Mouse (Mus musculus) frontal cortex, adult 2 months (tissue): Measurements from ENCODE around the gene Srd5a1. TPM values are rescaled to one million over a fixed set of nuclear protein-coding genes. Genes with fewer than 3 reads are reported as not detected.

Experiments
- DNase-seq, 2 experiments: peaks; one replicate each; pipeline ENCODE4 v3.0.0; 2022; ENCODE audit warnings: low spot score in 1 of 2; ENCODE audit errors: extremely low spot score in 1 of 2
- polyA plus RNA-seq: library from polyadenylated mRNA; depleted of rRNA; stranded (reverse); fragments of >200 nt; gene quantifications from 2 replicates; pipeline ENCODE4 v1.2.3, GENCODE M21; 2012

The Srd5a1 gene
- polyA plus RNA-seq, 1 experiment: 11.9 TPM

DNA sequence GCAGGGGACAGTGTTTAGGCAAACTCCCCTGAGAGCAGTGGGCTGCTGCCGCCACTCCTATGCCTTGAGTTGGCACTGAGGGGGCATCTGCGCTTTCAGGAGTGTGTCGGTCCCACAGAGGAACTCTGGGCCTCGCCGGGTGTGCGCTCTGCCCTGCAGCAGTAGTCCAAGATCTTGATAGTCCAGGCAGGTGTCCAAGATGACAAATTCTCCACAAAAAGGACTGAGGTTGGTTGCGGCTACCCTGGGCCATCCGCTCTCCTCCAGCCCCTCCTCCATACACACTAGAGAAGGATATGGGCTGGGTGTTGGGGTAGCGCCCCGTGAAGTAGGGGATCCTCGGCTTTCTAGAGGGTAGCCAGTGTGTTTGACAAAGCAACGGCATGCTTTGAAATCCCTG is 67.6 kb downstream of the Srd5a1 start:
- no peak for DNase-seq

DNA sequence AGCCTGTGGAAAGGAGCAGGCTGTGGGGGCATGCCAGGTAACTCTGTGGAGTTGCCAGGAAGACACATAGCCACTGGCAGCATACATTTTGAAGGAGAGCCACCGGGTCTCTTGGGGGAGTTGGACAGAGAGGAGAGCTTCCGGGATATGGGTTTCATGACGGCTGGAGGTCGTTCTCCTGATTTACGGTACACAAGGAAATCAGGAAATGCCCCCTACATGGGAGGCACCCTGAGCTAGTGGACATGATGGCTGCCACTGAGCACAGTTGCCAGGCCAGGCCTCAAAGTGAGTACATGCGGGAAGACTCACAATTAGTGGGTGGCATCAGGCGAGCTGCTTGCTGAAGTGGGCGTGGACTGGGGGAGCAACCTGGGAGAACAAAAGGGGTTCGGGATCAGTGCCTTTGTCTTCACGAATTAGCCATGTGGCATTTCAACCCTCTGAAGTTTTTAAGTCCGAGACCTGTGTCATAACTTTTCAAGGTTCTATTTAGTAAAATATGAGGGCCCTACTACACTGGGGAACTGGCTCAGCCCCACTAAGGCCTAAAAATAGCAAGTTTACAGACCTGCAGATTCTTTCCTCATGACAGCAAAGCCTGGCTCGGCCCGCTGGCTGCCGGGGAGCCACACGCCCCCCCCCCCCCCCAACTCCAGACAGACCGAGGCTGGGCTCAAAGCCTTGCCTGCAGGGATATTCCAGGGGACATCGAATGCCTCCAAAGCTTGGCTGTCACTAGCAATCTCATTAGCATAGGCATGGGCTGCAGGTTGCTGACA is 68.5 kb downstream of the Srd5a1 start:
- DNase-seq: no peak

DNA sequence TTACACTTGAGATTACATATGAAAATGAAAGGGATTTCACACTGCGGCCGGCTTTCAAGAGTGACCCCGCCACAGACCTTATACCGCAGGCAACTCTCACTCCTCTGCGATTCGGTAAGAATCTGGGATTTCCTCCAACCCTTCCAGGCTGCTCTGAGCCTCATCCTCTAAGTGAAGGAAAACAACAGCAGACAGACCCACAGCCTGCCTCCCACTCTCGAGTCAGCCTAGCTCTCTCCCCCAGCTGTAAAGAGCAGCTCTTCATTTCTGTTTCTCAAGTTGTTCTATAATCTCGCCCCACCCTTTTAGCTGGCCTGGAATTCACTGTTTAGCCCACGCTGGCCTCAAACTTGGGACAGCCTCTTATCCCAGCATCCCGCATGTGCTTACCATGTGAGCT is 69.5 kb downstream of the Srd5a1 start:
- DNase-seq: peak; percentile 72 to 75

DNA sequence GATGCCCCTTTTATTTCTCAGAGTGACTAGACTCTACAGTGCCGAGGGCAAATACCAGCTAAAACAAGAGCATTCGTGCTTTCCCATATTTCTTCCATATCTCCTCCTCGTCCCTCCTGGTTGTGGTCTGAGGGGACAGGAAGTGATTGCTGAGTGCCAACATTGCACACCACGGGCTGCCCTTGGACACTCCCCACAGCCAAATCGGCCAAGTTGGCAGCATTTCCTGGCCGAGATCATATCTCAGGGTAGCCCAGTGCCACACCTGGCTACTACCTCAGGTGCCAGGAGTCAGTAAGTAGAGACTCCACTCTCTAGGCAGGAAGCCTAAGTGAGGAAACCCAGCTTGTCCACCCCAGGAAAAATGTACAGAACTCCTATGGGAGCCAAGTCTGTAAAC is 70.0 kb downstream of the Srd5a1 start:
- DNase-seq: no peak

DNA sequence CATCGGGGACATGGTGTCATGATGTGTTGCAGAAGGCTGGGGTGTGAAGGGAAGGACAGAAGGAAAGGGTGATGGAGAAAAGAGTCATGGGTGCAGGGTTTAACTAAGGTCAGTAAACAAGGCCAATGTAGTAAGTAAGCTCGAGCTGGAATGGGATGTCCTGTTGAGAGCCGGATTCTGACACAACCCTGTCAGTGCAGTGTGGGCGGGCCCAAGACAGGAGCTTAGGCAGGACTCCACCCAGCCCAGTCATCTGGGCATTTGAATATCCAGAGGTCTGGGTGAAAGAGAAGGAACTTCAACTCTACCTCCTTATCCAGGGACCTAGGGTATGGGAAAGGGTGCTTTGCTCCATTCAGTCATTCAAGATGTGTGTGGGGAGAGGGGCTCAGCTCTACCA is 72.9 kb downstream of the Srd5a1 start:
- DNase-seq: no peak

DNA sequence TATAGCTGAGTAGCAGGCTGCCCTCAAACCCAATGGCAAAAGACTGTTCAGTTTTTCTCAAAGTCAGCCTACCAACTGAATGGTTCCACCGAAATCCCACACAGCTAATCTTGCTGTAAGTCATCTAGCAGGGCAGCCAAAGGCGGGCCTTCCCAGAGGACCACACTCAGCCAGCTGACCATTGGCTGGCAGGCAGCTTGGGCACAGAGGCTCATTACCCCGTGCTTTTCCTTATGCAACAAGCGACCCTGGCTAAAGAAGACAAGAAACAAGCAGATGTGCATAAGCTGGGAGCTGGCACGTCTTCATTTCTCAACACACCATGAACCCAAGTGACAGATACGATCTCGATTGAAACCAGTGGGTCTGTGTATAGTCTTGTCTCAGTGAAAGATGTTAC is 73.9 kb downstream of the Srd5a1 start:
- DNase-seq: no peak

DNA sequence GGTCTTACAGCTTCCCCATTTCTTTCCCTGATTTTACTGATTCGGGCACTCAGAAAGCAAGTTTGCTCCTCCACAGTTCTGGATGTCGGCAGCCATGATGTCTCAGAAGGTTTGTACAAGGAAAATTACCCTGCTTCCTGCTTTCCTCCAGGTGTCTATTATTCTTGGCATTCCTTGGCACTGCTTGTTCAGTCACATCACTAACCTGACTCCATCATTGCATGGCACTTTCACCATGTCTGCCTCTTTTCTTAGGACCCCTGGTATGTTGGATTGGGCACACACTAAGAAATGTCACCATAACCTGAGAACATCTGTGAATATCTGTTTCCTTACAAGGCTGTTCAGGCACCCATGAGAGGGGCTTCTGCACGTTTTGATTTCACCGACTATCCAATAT is 75.2 kb downstream of the Srd5a1 start:
- no peak for DNase-seq

DNA sequence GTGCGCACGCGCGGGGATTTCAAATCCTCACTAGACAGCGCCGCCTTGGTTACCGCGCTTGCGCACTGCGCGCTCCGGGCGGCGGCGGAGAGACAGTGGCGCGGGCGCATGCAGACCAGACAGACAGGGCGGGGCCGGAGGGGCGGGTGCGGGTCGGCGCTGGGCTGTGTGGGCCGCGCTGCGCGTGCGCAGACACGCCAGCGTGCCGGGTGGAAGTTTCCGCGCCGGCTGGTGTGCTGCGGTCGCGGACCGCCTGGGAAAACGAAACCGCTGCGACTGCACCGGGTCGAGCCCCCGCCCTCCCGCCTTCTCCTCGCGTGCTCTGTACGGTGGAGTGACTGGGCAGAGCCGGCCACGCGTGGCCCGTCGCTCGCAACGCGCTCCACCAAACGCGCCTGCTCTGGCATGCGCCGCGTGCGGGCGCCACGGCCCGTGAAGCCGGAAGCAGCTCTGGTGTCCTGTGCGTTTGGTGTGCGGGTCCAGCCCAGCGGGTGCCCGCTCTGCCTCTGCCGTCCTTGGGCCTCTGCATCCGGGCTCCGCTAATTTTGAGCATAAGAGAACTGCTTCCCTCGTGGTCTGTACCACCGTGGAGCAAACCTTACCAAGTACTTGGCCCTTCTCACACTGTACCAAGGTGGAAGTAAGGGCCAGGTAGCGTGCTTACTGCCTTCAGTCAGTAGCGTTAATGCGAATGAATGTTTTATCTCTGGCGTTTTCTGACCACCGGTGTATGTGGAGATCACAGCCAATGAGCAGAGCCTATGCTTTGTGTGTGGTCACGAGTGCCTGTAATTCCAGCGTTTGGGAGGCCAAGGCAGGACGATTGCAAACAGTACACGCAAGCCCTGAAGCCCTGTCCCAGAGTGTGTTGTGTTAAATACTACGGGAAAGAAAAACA is 76.3 kb downstream of the Srd5a1 start:
- DNase-seq: peak; percentile 92 to 97

DNA sequence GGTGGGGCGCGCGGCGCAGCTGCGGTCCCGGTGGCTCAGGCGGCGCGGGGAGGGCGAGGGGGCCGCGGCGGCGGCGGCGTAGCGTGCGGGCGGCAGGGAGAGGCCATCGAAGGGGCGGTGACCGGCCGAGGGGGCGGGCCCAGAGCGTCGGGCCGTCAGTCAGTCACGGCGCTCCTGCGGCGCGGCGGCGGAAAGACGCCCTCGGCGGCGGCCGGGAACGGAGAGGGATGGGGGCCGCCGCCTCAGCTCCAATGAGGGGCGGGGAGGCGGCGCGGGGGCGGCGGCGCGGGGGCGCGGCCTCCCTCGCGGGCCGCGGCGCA is 76.9 kb downstream of the Srd5a1 start, which contains the start of gene Tent4a:
Gene Tent4a, minus strand, starts transcription at position 284 of the 320 bp plus-strand sequence.
- peak in 1 of 2 experiments; percentile 50 for DNase-seq

DNA sequence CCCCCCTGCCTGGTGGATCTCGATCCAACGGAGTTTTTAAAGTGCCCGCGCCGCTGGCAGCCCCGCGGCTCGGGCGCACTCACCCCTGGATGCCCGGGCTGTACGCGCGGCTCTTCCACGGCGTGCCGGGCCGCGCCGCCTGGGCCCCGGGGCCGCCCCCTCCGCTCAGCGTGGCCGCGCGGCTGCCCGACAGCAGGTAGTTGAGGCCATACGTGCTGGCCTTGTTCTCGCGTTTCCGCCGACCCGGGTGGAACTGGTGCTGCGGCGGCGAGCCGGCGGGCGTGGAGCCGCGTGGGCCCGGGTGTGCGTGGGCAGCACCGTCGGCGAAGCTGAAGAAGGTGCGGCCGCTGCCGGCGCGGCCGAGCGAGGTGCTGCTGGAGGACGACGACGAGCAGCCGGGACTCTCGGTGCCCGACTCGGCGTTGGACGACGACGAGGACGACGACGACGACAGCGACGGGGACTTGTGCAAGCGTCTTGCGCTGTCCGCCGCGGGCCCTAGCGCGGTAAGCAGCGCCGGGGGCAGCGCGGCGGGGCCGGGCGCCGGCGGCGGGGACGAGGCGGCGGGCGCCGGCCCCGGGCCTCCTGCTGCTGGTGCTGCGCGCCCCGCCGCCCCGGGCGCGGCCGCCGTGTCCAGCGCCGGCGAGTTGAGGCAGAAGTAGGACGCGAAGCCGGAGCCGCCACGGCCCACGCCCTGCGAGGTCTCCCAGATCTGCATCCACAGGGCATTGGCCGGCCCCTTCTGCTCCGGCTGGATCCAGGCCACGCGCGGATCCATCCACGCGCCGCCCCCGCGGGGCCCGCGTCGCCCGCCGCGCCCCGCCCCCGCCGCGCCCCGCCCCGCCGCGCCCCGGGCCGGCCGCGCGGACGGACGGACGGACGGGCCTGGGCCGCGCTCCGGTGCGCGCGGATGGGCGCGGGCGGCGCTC is 77.6 kb downstream of the Srd5a1 start, which contains the start of gene Nsun2:
Gene Nsun2, plus strand, starts transcription at position 342 of the 929 bp plus-strand sequence.
- no peak for DNase-seq

DNA sequence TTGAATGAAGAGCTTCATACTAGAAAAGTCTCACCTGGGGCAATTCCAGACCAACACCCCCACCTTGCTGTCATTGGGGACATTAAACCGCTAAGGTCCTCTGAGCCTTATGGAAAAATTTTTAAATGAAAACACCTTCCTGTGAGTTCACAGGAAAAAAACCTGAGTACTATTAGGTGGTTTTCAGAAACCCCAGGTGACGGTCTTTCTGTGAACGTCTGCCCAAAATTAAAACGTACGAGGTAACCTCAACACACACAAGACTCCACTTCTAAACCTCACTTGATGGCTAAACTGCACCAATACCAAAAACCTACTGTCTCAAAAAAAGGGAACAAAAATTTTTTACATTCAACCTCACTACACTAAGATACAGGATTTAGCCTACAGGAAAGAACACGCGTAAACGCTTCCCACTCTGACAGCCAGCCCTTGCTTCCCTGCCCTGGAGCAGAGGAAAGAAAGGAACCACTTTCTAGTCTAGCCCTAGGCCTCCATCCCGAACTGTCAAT is 78.3 kb downstream of the Srd5a1 start:
- no peak for DNase-seq

DNA sequence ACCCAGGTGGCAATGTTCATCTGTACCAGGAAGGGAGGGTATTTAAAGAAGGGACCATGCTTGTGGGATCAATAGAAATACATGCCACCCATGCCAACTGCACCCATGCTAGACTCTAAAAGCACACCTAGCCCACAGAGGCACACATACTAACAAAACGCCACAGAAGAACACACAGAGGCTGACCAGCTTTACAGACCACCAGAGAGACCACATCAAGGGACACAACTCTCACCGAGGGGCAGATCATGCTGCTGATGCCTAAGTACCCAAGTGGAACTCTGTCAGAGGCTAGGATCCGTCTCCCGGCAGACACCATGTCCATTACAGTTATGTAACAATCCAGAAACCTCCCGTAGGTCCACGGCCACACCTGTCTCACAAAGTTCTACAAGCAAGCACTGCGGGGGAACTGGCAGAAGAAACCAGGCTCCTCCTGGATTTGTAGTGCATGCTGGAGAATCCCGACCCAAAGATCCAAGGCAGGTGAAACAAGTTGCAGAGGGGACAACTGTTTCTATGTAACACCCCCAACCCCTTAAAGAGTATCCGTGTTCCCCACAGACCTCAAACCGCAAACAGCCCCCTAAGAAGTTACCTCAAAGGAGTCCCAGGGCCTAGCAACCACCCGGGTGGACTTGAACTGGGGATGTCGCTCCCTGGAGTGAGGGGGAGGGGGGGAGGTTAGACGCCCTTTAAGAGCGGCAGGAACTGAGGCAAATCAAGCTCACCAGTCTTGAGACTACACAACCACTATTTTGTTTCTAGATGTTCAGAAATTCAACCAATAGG is 78.9 kb downstream of the Srd5a1 start:
- DNase-seq: no peak

DNA sequence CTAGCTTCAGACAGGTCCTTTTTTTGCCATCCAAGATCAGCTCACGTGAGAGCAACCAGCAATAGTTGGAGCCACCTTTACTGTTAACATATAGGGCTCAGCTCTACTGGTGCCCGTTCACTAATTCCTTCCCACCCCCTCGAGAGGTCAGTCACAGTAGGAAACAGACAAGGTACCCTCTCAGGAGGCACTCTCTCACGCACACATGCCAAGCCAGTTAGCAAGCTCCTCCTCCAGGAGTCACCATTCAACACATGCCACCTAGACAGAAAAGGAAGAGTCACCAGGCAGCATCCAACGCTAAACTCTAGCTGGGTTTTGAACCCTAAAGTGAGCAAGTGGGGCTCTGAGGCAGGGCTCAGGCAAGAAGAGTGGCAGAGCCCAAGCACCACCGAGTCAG is 79.8 kb downstream of the Srd5a1 start:
- no peak for DNase-seq

DNA sequence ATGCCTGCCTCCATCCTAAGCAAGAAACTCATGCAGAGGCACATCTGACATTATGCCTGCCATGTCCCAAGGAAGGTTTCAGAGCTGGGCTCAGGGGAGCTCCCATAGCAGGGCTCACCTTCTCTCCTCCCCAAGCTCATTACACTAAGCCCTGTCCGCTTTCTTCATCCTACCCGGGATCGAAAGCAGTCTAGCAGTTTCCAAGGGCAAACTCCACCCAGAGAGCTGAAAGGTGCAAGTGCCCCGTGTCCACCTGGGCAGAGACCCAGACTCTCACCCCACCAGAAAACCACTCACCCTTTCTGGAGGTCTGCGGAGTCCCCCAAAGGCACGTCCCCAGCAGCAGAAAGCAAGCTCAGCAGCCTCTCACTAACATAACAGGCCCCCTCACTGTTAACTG is 80.3 kb downstream of the Srd5a1 start:
- no peak for DNase-seq

DNA sequence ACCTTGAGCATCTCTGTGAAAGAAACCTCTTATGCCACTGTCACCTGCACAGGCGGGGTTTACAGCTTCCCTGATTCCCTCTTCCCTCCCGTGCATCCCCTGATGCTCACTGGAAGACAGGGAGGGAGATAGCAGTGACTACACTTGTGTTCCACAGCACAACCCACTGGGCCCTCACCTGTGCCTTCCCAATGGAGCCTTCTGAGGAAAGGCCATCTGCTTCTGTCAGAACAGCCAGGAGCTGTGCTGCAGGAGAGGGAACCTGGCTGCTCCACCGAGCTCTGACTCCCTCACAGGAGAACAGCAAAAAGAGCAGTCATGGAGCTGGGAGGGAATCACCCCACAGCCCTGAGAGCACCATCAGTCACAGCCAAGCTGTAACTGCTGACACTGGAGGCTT is 81.1 kb downstream of the Srd5a1 start:
- no peak for DNase-seq

DNA sequence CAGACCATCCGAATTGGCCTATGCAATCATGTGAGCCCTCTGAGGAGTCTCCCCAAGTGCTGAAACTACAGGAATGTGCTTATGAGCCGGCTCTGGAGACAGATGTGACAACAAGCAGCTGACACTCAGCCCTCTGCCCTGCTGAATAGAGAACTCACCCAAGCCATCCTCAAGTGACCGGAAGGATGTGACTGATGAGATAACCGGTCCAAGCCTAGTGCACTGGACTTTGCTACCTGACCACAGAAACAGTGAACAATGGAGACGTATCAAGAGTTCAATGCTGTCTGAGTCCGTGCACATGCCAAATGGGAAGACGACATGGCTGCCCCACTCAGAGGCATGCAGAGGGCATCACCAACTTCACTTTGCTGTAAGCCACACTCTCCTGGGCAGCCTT is 82.7 kb downstream of the Srd5a1 start:
- DNase-seq: no peak

DNA sequence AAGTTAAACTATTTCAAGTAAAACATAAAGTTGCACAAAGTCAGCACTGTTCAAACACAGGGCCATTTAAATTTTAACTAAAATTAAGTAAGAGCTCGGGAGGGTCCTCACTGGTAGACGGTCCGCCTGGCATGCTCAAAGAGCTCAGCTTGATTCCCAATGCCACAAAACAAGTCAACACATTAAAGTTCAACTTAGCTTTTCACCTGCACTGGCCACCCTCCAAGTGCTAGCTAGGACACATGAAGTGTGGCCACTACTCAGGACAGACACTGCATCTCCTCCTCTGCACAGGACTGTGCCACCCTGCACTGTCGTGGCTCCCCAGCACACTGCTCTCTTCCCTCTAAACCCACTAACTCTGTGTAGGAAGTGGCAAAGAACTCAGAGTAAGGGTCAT is 85.4 kb downstream of the Srd5a1 start:
- DNase-seq: no peak

DNA sequence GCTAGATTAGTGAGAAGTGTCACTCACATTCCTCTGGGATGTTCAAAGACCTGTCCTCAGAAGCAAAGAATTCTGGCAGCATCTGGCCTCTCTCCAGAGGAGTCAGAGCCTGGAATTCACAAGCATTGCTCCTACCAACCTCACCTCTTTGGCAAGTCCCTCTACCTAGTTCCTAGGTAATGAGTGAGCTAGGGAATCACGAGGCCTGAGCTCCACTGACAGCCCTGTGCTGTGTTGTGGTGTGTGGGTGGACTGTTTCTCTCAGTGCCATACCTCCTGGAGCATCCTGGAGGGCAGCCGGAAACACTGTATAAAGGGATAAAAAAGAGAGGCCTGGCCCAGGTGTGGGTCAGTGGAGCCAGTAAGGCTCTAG is 87.1 kb downstream of the Srd5a1 start:
- DNase-seq: no peak
